Mouse (Mus musculus) activated CD4-positive, CD25-positive, alpha-beta regulatory T cell, adult 4 months (primary cell): Measurements from ENCODE around the gene Pomp. TPM values are rescaled to one million over a fixed set of nuclear protein-coding genes. Genes with fewer than 3 reads are reported as not detected.
A peak's percentile ranks its signal among the peaks of the same experiment; 100 is the strongest.

Experiments
- ATAC-seq: one replicate; pipeline ENCODE4 v1.8.0; 2017
- polyA plus RNA-seq, 2 experiments: library from polyadenylated mRNA; unstranded; fragments of 100-300 nt; shearing (Covaris generic); gene quantifications; one replicate each; pipeline ENCODE4 v1.2.1; 2017

The Pomp gene
- polyA plus RNA-seq = 100 to 1,000 TPM; 278 to 593 TPM

- ATAC-seq = peak; percentile 91
Measured at GRCm38 (mm10) chr5:147860449-147861261, at the start of gene Pomp. Gene Pomp (plus strand): TSS chr5:147860461.

GRCm38 (mm10) chr5:147812255-147813040 is 47.8 kb upstream of the Pomp start:
- ATAC-seq = no peak

DNA sequence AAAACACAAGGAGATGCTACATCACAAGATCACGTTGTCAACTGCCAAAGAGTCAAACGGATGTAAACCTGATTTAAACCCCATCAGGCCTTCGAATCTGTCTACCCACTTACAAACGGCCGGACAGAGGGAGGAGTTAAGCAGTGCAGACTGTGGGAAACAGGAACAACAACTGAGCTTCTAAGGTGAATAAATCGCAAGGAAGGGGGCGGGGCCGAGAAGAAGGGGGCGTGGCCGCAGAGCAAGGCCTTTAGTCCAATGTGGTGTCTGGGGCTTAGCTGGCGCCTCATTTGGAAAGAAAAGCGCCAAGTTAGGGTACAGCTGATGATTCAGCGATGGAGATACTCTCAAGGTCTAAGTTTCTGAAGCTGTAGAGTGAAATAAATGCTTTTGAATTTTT is 45.3 kb upstream of the Pomp start:
- ATAC-seq = no peak

DNA sequence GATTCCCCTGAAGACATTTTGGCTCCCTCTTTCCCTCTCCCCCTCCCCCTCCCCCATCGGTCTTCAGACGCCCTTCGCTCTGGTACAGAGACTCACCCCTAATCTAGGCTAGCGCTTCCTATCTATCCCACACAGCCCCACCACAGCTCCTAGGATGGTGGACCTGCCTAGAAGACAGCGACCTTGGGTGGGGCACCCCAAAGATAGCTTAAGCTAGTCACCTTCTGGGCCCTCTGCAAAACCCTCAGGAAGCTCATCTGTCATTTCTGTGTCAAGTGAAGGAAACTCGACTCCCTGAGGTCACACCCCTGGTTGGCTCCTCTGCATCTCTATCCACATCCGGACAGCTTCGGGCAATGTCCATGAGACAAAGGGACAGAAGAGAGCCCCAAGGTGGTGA is 44.7 kb upstream of the Pomp start:
- no peak for ATAC-seq

GRCm38 (mm10) chr5:147816465-147816864 is 43.8 kb upstream of the Pomp start:
- no peak for ATAC-seq

DNA sequence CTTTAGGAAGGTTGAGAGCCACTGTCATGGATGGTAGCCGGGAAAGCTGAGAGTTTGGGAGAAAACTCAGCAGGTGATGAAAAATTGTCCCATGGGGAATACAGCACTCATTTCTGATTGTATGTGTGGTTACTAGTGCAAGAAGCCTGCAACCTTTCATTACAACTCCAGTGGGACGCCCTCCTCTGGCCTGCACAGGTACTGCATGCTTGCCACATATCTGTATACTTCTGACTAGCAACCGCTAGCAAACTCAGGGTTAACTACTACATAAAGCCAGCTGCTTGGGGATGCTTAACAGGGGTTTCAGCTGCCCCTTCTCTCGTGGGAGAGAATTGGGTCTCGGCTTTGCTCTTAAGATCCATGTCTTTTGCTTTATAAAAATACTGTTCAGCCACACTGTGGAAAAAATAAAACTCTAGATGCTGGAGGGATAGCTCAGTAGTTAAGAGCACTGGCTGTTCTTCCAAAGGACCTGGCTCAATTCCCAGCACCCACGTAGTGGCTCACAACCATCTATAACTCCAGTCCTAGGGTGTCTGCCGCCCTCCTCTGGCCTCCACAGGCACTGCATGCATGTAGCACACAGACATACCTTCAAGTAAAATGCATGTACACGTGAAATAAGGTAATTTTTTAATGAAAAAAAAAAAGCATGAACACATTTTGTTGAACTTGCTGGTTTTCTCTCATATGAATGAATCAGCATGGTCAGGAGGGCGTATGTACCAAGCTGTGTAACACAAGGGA is 42.3 kb upstream of the Pomp start:
- ATAC-seq = no peak

DNA sequence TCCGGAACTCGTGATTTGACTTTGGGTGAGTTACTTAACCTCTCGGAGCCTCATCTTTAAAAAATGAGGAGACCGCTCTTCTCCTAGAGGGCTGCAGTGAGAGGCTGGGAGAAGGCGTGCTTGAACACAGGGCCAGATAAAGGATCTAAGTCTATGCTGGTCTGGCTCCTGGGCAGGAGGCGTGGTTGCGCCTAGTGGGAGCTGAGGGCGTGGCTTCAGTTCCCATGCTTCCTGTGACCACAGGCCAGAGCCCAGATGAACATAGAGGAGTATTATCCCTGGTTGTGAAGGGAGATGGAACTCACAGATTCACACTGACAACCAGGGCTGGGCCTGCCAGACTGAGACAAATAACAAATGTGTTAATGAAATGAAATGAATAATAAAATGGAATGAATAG is 41.4 kb upstream of the Pomp start:
- no peak for ATAC-seq

DNA sequence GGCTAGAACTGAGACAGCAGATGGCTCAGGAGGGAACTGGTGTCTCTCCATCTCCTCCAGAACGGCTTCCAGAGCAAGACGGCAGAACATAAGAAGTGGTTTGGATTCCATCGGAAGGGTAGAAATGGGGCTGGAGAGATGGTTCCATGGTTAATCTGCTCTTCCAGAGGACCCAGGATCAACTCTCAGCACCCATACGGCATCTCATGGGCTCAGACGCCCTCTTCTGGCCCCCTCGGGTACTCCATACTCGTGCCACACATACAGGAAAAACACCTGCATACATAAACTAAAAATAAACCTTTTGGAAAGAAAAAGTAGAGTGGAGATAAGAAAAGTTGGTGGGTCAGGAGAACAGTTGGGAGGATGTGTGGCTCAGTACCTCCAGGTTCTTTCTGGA is 40.4 kb upstream of the Pomp start:
- ATAC-seq = no peak

- ATAC-seq = no peak
Measured at GRCm38 (mm10) chr5:147824021-147824605, 36.1 kb upstream of the Pomp start.

DNA sequence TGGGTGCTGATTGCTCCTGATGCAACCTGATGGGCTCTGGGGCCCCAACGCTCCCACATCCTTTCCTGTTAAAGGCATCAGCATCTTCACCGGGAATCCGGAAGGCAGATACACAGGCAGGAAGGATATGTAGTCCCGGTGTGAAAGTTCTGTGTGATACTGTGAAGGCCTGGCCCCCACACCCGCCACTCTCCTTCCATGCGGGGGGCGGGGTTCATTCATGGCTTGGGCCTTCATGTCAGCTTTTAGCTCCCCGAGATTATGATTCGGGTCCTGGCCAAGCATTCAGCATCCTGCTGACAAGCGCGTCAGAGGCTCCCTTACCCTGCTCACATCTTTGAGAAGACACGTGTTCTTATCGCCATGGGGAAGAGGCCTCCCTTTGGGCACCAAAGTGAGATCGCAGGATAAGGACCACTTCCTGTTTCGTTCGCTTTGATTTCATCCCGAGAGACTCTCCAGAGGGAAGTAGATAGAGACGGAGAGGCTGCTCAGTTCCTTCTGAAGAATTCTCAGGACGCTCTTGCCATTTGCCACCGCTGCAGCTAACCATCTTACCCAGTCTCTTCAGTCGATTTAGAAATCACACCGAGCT is 34.8 kb upstream of the Pomp start:
- peak; percentile 14 for ATAC-seq

GRCm38 (mm10) chr5:147826091-147826490 is 34.2 kb upstream of the Pomp start:
- ATAC-seq = no peak

DNA sequence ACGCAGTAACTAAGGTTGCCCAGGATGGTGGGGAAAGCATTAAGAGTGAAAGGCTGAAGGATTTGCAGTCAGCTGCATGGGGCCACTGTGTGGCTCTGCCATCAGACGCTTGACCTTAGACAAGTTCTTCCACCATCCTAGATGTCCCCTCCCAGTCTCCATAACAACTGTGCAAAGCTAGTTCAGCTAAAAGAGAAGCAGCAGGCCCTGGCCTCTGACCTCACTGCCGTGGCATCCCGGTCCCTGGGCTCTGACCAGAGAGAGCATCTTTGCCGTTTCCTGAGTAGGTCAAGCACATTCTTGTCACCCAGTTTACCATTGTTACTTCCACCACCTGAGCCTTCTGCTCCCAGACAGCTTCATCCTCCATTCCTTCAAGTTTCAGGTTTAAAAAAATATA is 33.7 kb upstream of the Pomp start:
- no peak for ATAC-seq

DNA sequence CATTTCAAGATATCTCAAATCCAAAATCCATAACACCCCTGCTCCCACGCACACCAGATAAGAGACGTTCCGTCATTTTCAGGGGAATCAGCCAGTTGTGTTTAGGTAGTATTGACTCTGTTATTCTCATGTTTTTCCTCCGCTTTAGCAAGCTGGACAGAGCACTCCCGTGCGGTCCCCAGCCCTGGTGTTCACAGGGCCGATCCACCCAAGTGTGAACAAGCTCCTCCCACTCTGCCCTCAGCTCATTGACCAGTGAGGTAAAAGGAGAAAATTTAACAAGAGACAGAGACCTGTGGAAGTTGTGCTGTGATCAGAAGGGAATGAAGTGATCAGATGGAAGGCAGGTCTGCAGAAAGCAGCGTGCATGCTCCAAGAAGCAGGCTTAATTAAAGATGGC is 31.4 kb upstream of the Pomp start:
- no peak for ATAC-seq

DNA sequence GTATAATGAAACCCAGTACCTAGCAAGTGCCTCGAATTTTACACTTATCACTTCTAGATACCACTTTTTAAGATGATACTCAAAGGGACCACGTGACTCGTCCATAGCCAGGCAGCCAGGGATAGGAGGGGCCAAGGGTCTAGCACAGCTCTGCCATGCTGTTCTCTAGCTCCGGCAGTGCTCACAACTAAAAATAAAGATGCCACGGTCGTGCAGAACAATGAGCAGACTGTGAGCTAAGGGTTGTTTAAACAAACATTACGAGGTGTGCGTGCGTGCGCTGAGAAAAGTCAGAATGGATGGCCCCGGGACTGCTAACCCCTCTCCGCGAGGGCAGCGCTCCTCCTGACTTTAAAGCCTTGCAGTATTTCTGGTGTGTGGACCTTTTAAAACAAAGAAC is 27.4 kb upstream of the Pomp start:
- ATAC-seq = no peak

DNA sequence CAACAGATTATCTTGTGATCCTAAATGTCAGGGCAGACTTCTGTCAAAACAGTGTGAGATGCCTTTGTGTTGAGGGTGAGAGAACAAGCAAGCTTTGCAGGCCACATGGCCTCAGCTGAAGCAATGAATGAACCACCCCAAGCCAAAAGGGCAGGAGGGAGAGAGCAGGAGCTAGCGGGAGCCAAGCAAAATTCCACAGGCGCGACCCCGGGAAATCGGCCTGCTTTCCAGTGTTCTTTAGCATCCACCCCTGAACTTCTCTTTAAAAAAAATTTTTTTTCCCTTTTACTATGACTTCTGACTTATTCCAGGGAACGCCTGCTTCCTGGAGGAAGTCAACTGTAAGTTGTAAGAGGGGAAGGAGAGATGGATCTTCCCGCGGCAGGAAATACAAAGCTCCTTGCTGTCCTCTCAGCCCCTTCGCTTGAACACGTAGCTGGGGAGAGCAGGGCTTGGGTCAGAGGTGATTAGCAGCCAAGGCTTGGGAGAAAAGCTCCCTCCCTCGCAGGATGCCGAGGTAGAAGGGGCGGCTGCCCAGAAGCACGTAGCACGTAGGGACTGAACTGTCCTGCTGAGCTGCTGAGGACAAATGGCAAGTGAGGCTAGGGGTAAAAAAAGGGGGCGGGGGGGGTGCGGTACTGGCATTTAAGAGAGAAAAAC is 25.3 kb upstream of the Pomp start:
- ATAC-seq = no peak

DNA sequence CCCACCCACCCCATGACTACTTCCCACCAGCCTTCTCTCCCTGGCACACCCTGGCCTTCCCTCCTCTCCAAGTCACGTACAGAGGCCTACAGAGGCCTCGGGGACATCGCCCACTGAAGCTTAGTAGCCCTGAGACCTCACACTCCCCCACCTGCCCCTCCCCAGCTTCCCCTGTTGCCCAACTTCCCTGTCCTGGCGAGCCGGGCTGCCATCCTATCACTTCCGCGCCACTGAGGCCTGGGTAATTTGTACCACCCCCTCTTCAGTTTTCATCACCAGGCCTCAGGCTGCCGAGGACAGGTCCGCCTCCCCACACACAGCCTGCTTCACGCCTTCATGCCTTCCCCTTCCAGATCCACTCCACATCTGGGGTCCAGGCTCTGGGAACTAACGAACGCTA is 20.8 kb upstream of the Pomp start:
- ATAC-seq = no peak

- no peak for ATAC-seq
Measured at GRCm38 (mm10) chr5:147843340-147843739, 16.9 kb upstream of the Pomp start.

DNA sequence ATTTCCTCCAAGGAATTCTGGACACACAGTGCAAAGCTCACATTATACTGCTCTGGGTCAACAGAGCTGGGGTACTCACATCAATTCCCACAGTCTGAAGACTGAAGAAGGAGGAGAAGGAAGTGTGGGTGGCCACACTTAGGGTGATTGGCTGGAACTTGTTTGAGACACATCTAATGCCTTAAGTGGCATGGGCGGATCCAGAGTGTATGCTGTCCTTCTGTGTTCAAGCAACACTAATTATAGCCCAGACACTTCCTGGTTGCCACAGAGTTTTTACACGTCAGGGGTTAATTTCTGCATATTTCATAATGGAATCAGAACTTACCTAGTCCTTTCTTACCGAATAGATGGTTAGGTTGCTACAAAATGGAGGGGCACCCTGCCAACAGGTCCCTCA is 14.9 kb upstream of the Pomp start:
- ATAC-seq = no peak

DNA sequence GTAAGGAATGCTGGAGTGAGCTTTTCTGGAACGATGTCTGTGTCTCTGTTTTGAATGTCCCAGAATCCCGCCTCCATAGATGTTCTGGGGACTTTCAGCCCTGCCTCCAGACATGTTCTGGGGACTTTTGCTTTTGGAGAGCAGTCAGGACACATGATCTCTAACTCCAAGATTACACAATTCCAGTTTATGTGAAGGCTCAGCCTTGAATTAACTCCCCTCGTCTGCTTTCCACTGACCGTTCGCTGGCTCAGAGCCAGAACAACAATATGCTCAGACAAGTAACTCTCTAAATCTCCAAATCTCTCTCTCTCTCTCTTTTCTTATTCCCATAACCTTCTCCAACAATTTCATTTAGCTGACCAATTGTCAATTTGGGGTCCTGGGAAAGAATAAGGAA is 12.9 kb upstream of the Pomp start:
- ATAC-seq = no peak

GRCm38 (mm10) chr5:147848164-147848863 is 11.9 kb upstream of the Pomp start:
- peak; percentile 59 for ATAC-seq

DNA sequence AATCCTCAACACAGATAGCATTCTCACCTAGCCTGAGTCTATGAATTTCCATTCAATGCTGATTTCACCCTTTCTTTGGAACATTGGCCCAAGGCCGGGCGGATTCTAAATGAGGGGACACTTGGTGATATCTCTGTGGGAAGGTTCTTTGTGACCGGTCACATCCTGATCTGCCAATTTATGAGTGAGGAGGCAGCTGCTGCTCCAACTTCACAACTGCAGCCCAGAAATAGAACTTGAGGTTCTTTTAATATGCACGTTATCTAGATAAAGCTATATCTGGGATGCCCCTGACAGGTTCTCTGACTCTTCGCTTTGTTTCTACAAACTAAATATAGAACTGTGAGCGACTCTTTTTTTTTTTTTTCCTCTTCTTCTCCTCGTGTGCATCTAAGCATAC is 10.1 kb upstream of the Pomp start:
- ATAC-seq = no peak
